Mouse (Mus musculus) liver, embryonic 13.5 days (tissue): ENCODE results near the gene Prkn. TPM values are rescaled to one million over a fixed set of nuclear protein-coding genes. Genes with fewer than 3 reads are reported as not detected.

Source experiments
- ATAC-seq: fragments of 200-750 bp; cut with Nextera tagmentation; 2 replicates; pipeline ENCODE4 v1.8.0; 2017; ENCODE audit warnings: low read depth, mild to moderate bottlenecking, moderate number of reproducible peaks, moderate library complexity
- DNase-seq: peaks from one replicate; pipeline ENCODE4 v3.0.0; 2022
- H3K27ac ChIP-seq: fragments of 300-500 bp; sonication (generic); 2 replicates; pipeline ENCODE4 v1.5.1; 2015; ENCODE audit warnings: moderate library complexity, mild to moderate bottlenecking, inconsistent platforms
- H3K27me3 ChIP-seq: fragments of 300-500 bp; sonication (generic); 2 replicates; pipeline ENCODE4 v1.6.1; 2015; ENCODE audit warnings: mild to moderate bottlenecking, inconsistent platforms
- H3K36me3 ChIP-seq: fragments of 300-500 bp; sonication (generic); 2 replicates; pipeline ENCODE4 v1.6.1; 2015; ENCODE audit warnings: mild to moderate bottlenecking, inconsistent platforms
- H3K4me1 ChIP-seq: fragments of 300-500 bp; sonication (generic); replicated peaks from 2 replicates; pipeline ENCODE4 v1.6.1; 2015; ENCODE audit warnings: inconsistent platforms
- H3K4me2 ChIP-seq: fragments of 300-500 bp; sonication (generic); 2 replicates; pipeline ENCODE4 v1.6.1; 2015; ENCODE audit warnings: inconsistent platforms, mild to moderate bottlenecking, moderate library complexity
- H3K4me3 ChIP-seq: fragments of 300-500 bp; sonication (generic); replicated peaks from 2 replicates; pipeline ENCODE4 v1.5.1; 2015; ENCODE audit warnings: mild to moderate bottlenecking, inconsistent platforms
- H3K9ac ChIP-seq: fragments of 300-500 bp; sonication (generic); 2 replicates; pipeline ENCODE4 v1.6.1; 2015; ENCODE audit warnings: mild to moderate bottlenecking, inconsistent platforms
- H3K9me3 ChIP-seq: fragments of 300-500 bp; sonication (generic); replicated peaks from 2 replicates; pipeline ENCODE4 v1.6.1; 2016; ENCODE audit warnings: inconsistent platforms
- WGBS: fragments of 180-500 bp; shearing (Covaris S2); methylation state at CpG from one replicate; pipeline ENCODE4 v1.1.7; 2015; ENCODE audit not compliant: insufficient replicate concordance; 5-methylcytosine and 5-hydroxymethylcytosine counted together
- polyA plus RNA-seq: library from polyadenylated mRNA; unstranded; fragments of >200 nt; fragmentation: Nextera tagmentation; extraction: Ambion mirVana; gene quantifications from 2 replicates; pipeline ENCODE4 v1.2.1, GENCODE M21; 2015

The Prkn gene
- polyA plus RNA-seq, 1 experiment from 2014 or later = 0.43 TPM

- Histone ChIP-seq H3K36me3 (no peaks in the 10 kb centered on the region), H3K4me1 (no peaks in the 10 kb centered on the region), H3K9me3 (no peaks in the 10 kb centered on the region), H3K4me2 (no peak overlapping the region), H3K27ac (no peak overlapping the region), H3K9ac (no peak overlapping the region), H3K4me3 (no peak overlapping the region), H3K27me3 (no peaks in the 10 kb centered on the region)
- DNase-seq (no peak), ATAC-seq (no peak)
- 82% methylated on average over 4 of the region's 4 CpGs for WGBS
Observed at GRCm38 (mm10) chr17:11820757-11821156, 980.6 kb downstream of the Prkn start.

- Histone ChIP-seq H3K27me3 (no peaks in the 10 kb centered on the region), H3K36me3 (no peaks in the 10 kb centered on the region), H3K4me2 (no peak overlapping the region), H3K4me1 (no peaks in the 10 kb centered on the region), H3K9me3 (no peaks in the 10 kb centered on the region), H3K27ac (no peak overlapping the region), H3K4me3 (no peak overlapping the region), H3K9ac (no peak overlapping the region)
- ATAC-seq (no peak), DNase-seq (no peak)
- 33% methylated on average over 3 of the region's 3 CpGs for WGBS
Observed at GRCm38 (mm10) chr17:11829501-11829900, 989.3 kb downstream of the Prkn start.

- no peak overlapping the region for H3K4me3 ChIP-seq
- no peaks in the 10 kb centered on the region for H3K36me3 ChIP-seq
- 57% methylated on average over 3 of the region's 3 CpGs for WGBS
- H3K9me3 ChIP-seq = no peaks in the 10 kb centered on the region
- DNase-seq = no peak
- no peak overlapping the region for H3K9ac ChIP-seq
- no peaks in the 10 kb centered on the region for H3K27me3 ChIP-seq
- H3K27ac ChIP-seq = no peak overlapping the region
- no peak for ATAC-seq
- no peaks in the 10 kb centered on the region for H3K4me1 ChIP-seq
- no peak overlapping the region for H3K4me2 ChIP-seq
Observed at GRCm38 (mm10) chr17:11837121-11837520, 996.9 kb downstream of the Prkn start.

GRCm38 (mm10) chr17:11844436-11844835, 1004.3 kb downstream of the Prkn start:
- no peak for DNase-seq
- Histone ChIP-seq H3K9me3 (no peaks in the 10 kb centered on the region), H3K36me3 (no peaks in the 10 kb centered on the region), H3K4me2 (no peak overlapping the region), H3K27me3 (no peaks in the 10 kb centered on the region), H3K4me1 (peaks cover 11% of the 10 kb centered on the region; the same call in 1 of the 2 replicates), H3K27ac (no peak overlapping the region), H3K9ac (no peak overlapping the region), H3K4me3 (no peak overlapping the region)
- no peak for ATAC-seq
- 55% methylated on average over 4 of the region's 4 CpGs for WGBS

- DNase-seq (no peak), ATAC-seq (no peak)
- no peaks in the 10 kb centered on the region for H3K27me3 ChIP-seq
- H3K9me3 ChIP-seq = no peaks in the 10 kb centered on the region
- no peak overlapping the region for H3K27ac ChIP-seq
- WGBS = 32% methylated on average over 3 of the region's 3 CpGs
- H3K4me2 ChIP-seq = no peak overlapping the region
- H3K9ac ChIP-seq = no peak overlapping the region
- H3K4me1 ChIP-seq = peaks cover 13% of the 10 kb centered on the region; the same call in 1 of the 2 replicates
- H3K4me3 ChIP-seq = no peak overlapping the region
- H3K36me3 ChIP-seq = no peaks in the 10 kb centered on the region
Observed at GRCm38 (mm10) chr17:11844989-11845388, 1004.8 kb downstream of the Prkn start.

- no peaks in the 10 kb centered on the region for H3K27me3 ChIP-seq
- no peak overlapping the region for H3K27ac ChIP-seq
- H3K4me2 ChIP-seq = no peak overlapping the region
- no peaks in the 10 kb centered on the region for H3K36me3 ChIP-seq
- ATAC-seq (peak; percentile 65; the same call in 1 of the 2 replicates), DNase-seq (no peak)
- H3K9ac ChIP-seq = no peak overlapping the region
- no peak overlapping the region for H3K4me3 ChIP-seq
- H3K9me3 ChIP-seq = no peaks in the 10 kb centered on the region
- WGBS = 21% methylated on average over 2 of the region's 2 CpGs
- H3K4me1 ChIP-seq = peaks cover 13% of the 10 kb centered on the region; the same call in 1 of the 2 replicates
Observed at GRCm38 (mm10) chr17:11845506-11845905, 1005.3 kb downstream of the Prkn start.

- H3K9me3 ChIP-seq = no peaks in the 10 kb centered on the region
- H3K27me3 ChIP-seq = 0 out of 2 replicates have a peak, but pooled peaks cover 8% of the 10 kb centered on the region
- 68% methylated on average over 10 of the region's 10 CpGs for WGBS
- H3K36me3 ChIP-seq = no peaks in the 10 kb centered on the region
- H3K4me3 ChIP-seq = no peak overlapping the region
- DNase-seq (no peak), ATAC-seq (no peak)
- H3K4me1 ChIP-seq = 0 out of 2 replicates have a peak, but pooled peaks cover 1% of the 10 kb centered on the region
- H3K27ac ChIP-seq = no peak overlapping the region
- no peak overlapping the region for H3K9ac ChIP-seq
- H3K4me2 ChIP-seq = no peak overlapping the region
Observed at GRCm38 (mm10) chr17:11854571-11854970, 1014.4 kb downstream of the Prkn start.

- 55% methylated on average over 7 of the region's 7 CpGs for WGBS
- Histone ChIP-seq H3K27me3 (no peaks in the 10 kb centered on the region), H3K4me3 (no peak overlapping the region), H3K9me3 (no peaks in the 10 kb centered on the region), H3K9ac (no peak overlapping the region), H3K27ac (no peak overlapping the region), H3K36me3 (no peaks in the 10 kb centered on the region), H3K4me2 (no peak overlapping the region), H3K4me1 (no peaks in the 10 kb centered on the region)
- DNase-seq (no peak), ATAC-seq (no peak)
Observed at GRCm38 (mm10) chr17:11858772-11859405, 1018.7 kb downstream of the Prkn start.

GRCm38 (mm10) chr17:11861178-11861577, 1021.0 kb downstream of the Prkn start:
- Histone ChIP-seq H3K9me3 (no peaks in the 10 kb centered on the region), H3K4me2 (no peak overlapping the region), H3K27ac (no peak overlapping the region), H3K4me3 (no peak overlapping the region), H3K27me3 (no peaks in the 10 kb centered on the region), H3K36me3 (no peaks in the 10 kb centered on the region), H3K4me1 (no peaks in the 10 kb centered on the region), H3K9ac (no peak overlapping the region)
- no peak for DNase-seq
- WGBS = 60% methylated on average over 6 of the region's 6 CpGs
- no peak for ATAC-seq

GRCm38 (mm10) chr17:11862360-11862759, 1022.2 kb downstream of the Prkn start:
- ATAC-seq (no peak), DNase-seq (no peak)
- H3K27me3 ChIP-seq = no peaks in the 10 kb centered on the region
- H3K4me2 ChIP-seq = no peak overlapping the region
- H3K4me1 ChIP-seq = no peaks in the 10 kb centered on the region
- WGBS = 56% methylated on average over 2 of the region's 2 CpGs
- H3K9me3 ChIP-seq = no peaks in the 10 kb centered on the region
- H3K4me3 ChIP-seq = no peak overlapping the region
- H3K27ac ChIP-seq = no peak overlapping the region
- no peak overlapping the region for H3K9ac ChIP-seq
- no peaks in the 10 kb centered on the region for H3K36me3 ChIP-seq

- WGBS = 70% methylated on average over 11 of the region's 11 CpGs
- ATAC-seq = no peak
- H3K4me3 ChIP-seq = no peak overlapping the region
Observed at GRCm38 (mm10) chr17:11863017-11863416, 1022.8 kb downstream of the Prkn start.

GRCm38 (mm10) chr17:11866231-11866630, 1026.0 kb downstream of the Prkn start:
- H3K4me2 ChIP-seq = no peak overlapping the region
- WGBS = 58% methylated on average over 3 of the region's 3 CpGs

More at GRCm38 (mm10) chr17:11863017-11863416, 1022.8 kb downstream of the Prkn start:
- Histone ChIP-seq H3K27me3 (no peaks in the 10 kb centered on the region), H3K4me2 (no peak overlapping the region), H3K9ac (no peak overlapping the region), H3K4me1 (no peaks in the 10 kb centered on the region), H3K36me3 (no peaks in the 10 kb centered on the region), H3K27ac (no peak overlapping the region), H3K9me3 (no peaks in the 10 kb centered on the region)
- no peak for DNase-seq

More at GRCm38 (mm10) chr17:11866231-11866630, 1026.0 kb downstream of the Prkn start:
- ATAC-seq (no peak), DNase-seq (no peak)
- Histone ChIP-seq H3K4me3 (no peak overlapping the region), H3K27me3 (no peaks in the 10 kb centered on the region), H3K4me1 (no peaks in the 10 kb centered on the region), H3K27ac (no peak overlapping the region), H3K36me3 (no peaks in the 10 kb centered on the region), H3K9ac (no peak overlapping the region), H3K9me3 (no peaks in the 10 kb centered on the region)
